Mouse (Mus musculus) mesoderm, embryonic 11.5 days (tissue): ENCODE data around the gene Slc24a4.
"Not testable (repeated sequence)": the region's sequence is repeated elsewhere in the genome, so short reads cannot be mapped to it uniquely, and the experiment has no call there.

ENCODE experiments used
- DNase-seq: peaks from one replicate; pipeline ENCODE4 v3.0.0-alpha.2; 2012; ENCODE audit warnings: low read depth, low spot score

Gene Slc24a4

DNA sequence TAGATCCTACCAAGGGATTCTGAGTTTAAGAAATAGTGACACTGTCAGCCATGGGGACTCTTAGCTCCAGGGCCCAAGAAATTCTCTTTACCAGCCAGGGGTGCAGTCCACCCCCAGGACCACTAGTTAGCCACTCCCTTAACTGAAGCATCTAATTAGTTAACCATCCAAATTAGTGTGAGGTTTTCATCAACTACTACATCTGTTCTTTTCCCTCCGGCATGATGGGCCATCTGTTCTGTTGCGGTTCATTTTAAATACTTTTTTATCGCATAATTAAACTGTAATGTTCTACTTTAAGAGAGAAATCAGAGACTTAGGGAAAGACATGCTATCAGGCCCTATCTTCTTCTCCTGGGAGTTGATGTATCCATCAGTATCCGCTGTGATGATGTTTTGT, 121.8 kb downstream of the Slc24a4 start:
- no peak for DNase-seq

DNA sequence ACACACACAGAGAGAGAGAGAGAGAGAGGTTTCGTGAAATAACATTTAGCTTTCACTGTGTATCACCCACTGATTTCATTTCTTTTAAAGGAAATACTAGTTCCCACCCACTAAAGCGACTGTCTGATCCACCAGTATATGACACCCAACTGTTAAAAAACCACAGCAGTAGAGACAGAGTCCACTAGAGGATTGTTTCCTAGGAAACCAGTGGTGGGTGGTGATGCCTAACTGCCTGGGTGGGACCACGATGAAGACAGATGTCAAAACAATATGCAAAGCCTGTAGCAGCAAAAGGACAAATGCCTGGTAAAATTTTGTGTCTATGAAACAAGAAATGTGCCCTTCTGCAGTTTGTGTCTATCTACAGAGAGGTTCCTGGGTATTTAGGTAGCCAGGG, 122.5 kb downstream of the Slc24a4 start:
- DNase-seq, result no peak

DNA sequence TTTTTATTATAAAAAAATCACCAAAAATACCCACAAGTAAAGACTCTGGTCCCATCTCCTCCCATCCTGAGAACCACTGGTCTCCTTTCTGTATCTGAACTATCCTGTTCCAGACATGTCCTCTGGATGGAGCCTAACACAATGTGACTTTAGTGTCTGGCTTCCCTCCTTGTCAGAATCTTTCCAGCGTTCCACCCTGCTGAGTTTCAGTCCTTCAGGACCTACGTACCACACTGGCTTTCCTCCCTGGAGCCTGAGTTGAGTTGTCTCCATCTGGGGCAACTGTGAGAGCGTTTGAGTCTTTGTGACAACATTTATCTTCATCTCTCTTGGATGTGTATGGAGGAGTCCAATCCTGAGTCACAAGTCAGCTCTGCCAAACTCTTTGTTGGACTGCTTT, 123.5 kb downstream of the Slc24a4 start:
- no peak for DNase-seq

- no peak for DNase-seq
These were observed 124.0 kb downstream of the Slc24a4 start for GRCm38 (mm10) chr12:102252525-102252924.

GRCm38 (mm10) chr12:102255012-102255411, 126.5 kb downstream of the Slc24a4 start:
- no peak for DNase-seq

DNA sequence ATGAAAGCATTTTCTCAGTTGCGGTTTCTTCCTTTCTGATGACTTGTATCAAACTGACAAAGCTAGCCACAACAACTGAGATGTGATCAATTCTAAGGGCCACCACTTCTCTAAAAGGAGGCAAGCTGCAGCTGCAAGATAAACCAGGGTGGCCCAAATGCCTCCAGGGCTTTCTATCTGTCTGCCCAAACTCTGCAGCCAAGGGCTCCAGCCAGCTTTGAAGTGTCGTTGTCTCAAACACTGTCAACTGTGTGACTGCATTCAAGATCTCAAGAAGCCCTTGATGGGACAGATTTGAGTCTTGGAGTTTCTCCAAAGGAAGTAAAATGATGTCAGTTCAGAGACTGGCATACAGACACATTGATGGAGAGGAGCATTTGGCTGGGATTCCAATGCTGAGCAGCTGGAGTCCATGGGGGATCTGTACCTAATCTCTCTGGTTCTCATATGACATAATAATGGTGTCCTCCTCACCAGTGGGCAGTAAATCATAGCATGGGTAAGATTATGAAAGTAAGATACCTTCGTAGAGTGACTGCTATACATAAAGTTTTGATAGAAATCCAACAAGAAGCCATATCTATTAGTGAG, 130.1 kb downstream of the Slc24a4 start:
- DNase-seq, result no peak

DNA sequence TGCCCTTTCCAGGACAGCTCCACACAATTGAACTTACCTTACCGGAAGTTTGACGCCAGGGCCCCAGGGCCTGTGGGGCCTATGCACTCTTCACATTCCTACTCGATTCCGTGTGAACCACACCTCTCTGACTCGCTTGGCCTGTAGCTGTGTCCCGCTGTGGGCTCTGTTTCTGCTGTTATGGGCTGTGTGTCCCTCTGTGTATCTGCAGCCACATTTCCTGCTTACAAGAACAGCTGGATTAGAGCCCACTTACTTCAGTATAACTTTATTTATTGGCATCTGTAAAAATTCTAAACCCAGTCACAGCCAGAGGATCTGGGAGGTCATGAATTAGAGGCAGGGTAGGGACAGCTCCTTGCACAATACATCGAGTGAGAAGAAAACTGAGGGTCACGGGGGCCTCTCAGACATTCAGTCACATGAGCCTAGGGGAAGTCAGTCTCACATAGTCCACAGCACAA, 133.4 kb downstream of the Slc24a4 start:
- DNase-seq, result no peak

GRCm38 (mm10) chr12:102262809-102263208, 134.3 kb downstream of the Slc24a4 start:
- no peak for DNase-seq

DNA sequence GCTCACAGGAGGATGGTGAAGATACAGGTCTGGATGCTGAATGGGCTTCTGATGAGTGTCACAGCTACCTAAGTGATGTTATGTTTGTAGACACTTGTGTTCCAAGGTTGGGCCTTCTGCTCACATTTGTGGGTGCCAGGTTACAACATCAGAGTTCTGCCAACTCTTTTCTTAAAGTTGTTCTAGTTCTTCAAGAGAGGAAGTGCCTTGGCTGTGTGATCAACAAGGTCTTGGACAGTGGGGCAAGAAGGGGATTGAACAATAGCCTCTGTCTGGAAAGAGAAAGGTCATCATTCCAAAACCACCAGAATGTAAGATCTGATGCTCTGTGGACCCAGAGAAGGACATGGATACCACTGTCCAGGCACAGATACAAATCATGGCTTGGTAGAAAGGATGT, 134.7 kb downstream of the Slc24a4 start:
- DNase-seq, result no peak

DNA sequence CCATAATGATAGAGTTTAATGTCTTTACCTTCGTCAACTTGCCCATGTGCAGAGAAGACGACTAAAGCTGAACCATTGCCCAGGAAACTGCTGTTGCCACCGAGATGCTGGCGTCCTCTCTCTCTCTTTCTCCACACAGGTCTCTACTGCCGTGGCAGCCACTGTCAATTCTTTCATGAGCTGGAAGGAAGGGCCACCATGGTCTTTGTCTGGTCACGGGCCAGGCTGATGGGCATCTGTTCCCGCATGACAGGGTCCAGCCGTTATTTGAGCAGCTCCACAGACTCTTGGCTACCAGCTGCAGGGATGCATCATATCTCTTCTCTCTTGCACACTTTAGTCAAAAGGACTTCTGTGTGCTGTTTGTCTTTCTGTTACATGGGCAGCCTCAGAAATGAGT, 137.9 kb downstream of the Slc24a4 start:
- no peak for DNase-seq

- no peak for DNase-seq
These were observed 140.6 kb downstream of the Slc24a4 start for GRCm38 (mm10) chr12:102269144-102269543.

GRCm38 (mm10) chr12:102270776-102271405, 142.4 kb downstream of the Slc24a4 start:
- no peak for DNase-seq

DNA sequence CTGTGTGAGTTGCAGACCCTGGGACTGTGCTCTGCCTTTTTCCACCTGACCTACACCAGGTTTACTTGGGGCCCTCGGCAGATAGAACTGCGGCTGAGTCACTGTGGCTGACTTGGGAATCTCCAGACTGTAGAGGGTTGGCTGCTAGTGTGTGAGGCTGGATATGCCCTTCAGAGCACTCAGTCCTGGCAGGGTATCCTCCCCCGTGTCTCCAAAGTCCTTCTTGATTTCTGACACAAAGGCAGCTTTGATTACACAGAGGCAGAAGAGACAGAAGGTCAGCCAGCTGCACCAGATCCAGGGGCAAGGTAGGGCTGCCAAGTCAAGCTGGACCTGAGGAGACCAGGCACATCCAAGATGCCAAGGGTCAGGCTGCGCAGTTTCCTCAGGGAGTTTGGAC, 142.9 kb downstream of the Slc24a4 start:
- DNase-seq, result no peak

DNA sequence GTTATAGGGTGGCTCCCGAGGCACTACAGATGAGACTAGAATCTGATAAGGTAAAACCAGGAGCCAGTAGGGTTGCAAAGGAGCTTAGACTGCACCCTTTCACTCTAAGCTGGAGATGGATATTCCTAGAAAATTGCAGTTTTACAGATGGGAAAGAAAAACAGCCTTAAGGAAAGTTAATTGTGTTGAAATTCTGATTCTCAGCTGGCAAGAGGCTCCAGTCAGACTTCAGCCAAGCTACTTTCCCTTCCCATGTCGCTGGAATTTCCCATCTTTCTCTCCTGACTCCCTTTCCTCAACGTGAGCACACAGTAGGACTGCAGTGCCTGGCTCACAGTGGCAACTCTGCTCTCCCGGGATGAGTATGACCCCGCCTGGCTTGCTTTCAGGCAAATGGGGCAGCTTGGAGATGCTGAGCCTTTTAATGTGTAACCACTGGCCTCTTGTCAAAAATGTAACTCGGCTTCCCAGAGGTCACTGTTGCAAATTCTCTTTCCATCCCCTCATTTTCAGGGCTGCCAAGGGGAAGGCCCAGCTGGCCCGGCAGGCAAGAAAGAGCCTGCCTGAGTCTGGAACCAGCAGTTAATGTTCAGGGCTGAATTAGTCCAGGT, 147.4 kb downstream of the Slc24a4 start:
- no peak for DNase-seq

DNA sequence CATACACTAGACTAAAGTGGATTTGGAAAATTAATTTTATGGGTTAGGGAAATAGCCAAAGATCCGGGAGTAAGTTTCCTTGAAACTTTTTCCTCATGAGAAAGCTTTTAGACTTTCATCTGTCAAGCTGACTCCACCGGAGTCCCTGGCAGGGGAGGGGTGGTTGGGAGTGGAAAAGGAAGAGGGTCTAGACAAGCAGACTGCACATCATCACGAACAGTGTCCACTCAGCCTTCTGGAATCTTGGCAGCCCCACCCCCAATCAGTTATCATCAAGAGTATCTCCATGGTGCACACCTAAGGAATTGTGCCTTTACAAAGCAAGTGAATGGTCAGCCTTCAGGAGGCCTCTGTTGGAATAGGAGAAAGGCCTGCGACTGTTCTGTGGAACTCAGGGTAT, 151.8 kb downstream of the Slc24a4 start:
- DNase-seq, result not testable (repeated sequence)

DNA sequence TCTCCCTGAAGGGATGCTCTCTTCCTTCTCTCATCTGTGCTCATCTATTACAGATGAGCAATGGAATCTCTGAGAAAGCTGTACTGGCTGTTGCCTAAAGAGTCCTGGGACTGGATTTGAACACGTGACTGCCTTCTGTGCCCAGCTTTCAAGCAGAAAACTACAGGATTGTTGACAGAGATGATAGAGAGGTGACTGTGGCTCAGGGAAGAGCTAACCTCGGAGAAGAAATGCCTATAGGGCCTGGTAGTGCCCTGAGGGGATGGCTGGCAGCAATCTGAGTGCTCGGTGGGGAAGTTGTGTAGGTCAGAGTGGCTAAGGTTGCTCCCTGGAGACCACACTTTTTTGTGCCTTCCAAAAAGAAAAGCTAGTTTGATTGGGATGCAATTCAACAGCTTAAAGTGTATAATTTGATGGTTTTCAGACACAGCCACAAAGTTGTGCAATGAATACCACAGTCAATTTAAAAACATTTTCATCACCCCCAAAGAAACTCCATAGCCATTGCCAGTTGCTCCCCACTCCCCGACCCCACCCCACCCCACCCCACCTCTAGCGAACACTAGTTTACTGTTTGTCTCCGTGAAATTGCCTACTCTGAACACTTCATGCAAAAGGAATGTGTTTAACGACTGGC, 152.5 kb downstream of the Slc24a4 start:
- no peak for DNase-seq

DNA sequence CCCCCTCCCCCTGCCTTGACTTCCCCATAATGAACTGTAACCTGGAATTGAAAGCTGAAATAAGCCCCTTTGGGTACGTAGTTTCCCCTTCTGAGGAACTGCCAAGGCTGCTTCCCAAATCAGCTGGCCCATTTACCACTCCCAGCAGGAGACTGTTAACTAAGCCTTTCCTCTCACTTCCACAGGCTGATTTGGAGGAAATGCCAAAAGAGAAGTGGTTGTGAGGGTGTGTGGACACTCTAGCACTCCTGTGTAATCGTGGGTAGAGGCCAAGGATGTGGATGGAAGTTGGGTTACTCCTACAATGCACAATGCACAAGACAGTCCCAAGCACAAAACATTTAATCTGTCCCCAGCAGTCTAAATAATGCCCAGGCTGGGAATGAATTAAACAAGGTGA, 153.6 kb downstream of the Slc24a4 start:
- DNase-seq, result no peak

- no peak for DNase-seq
These were observed 154.4 kb downstream of the Slc24a4 start, which contains the start of gene Rin3 for GRCm38 (mm10) chr12:102282763-102283482. Gene Rin3, plus strand, starts transcription at chr12:102283048.

DNA sequence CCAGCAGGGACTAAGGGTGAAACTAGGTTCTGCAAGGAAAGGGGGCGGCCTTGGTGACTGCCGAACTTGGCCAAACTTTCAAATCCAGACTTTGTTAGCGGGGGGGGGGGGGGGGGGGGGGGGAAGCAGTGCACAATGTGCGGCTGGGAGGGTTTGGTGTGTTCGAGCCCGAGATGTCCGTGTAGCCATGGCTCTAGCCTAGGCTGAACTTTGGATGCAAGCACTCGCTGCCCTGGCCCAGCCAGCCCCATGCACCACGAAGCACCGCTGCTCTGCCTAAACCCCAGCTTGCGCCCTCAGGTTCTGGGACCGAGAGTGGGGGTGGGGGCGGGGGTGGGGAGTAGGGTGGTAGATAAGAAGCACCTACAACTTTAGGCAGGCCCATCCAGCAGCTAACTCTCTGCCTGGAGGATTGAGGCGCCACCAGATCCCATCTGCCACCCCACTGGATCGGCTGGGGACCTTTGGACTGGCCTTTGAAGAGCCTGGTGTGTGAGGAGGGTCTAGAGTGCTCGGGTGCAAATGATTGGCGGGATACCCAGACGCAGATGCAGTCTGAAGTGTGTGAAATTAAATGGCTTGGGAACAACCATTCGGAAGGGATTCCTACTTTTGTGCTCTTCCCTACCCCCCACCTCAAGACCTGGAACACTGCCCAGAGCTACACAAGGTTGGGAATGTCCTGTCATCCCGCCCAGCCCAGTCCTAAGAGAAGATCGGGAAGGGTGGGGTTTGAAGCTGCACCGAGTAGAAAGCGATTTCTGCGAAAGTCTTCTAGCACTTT, 155.1 kb downstream of the Slc24a4 start:
- DNase-seq, result no peak

DNA sequence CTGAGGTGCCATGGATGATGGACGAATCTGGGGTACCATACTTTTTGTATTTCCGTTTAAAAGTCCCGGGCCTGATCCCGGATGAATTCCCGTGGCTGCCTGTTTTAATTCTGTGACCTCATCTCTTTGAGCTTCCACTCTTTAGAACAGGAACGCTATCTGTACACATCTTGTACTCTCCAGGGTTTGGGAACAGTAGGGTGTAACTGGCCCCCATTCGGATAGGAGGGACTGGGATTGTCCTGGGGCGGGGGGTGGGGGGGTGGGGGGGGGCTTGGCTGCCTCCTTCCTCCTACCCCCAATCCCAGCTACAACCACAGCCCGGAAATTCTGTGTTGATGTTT, 155.7 kb downstream of the Slc24a4 start:
- no peak for DNase-seq

DNA sequence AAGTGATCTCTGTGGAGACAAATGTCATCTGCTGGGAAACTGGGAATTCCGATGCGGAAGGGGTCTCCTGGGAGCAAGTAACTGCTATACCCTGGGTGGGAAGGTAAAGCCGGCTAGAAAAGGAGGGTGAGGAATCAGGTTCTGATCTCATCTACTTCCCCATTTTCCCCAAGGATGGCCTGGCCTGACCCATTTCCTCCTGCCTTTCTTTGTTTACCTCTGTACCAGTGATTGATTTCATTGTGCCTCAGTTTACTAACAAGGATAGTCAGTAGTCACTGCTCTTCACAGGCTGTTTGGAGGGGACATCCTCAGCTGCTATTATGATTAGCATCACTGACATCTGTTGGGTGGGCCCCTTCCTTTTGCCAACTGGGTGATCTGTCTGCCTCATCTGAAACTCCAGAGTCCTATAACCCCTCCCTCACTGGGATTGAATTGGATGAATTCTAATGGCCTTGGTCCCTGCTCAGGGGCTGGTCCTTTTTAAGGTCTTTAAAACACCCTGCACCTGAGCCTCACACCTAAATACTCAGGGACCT, 156.2 kb downstream of the Slc24a4 start:
- no peak for DNase-seq
